Mouse (Mus musculus): ENCODE measurements around the gene Thpo. TPM values are rescaled to one million over a fixed set of nuclear protein-coding genes. Genes with fewer than 3 reads are reported as not detected.
A peak's percentile ranks its signal among the peaks of the same experiment; 100 is the strongest.

Thpo gene
- polyA plus RNA-seq, 1 experiment, result 1.4 TPM

- H3ac ChIP-seq (ENCODE audit: control insufficient read depth, insufficient read length), result no peak overlapping the region
- no peak overlapping the region for H3K4me2 ChIP-seq (ENCODE audit: low read depth)
- no peak for TF ChIP-seq CEBPB (IDR thresholded peaks at IDR 0.05; ENCODE audit: insufficient read depth, poor library complexity, severe bottlenecking)
- no peak for TF ChIP-seq SRF (IDR thresholded peaks at IDR 0.05; ENCODE audit: control insufficient read depth, insufficient read length, low read depth)
- no peak for TF ChIP-seq TCF3 (IDR thresholded peaks at IDR 0.05; ENCODE audit: insufficient read length, low read depth)
- TF ChIP-seq POLR2A (IDR thresholded peaks at IDR 0.05; ENCODE audit: insufficient read length, low read depth), result no peak
- TF ChIP-seq REST (IDR thresholded peaks at IDR 0.05; ENCODE audit: insufficient read depth, insufficient read length), result no peak
- no peak for TF ChIP-seq MAX (IDR thresholded peaks at IDR 0.05; ENCODE audit: low read depth)
- no peak for TF ChIP-seq E2F4 (IDR thresholded peaks at IDR 0.05; ENCODE audit: insufficient read depth)
- no peak for TF ChIP-seq USF1 (IDR thresholded peaks at IDR 0.05; ENCODE audit: low read depth)
- no peak for TF ChIP-seq MYOD1 (IDR thresholded peaks at IDR 0.05; ENCODE audit: control insufficient read depth in 1 of 3, insufficient read length in 2 of 3, low read depth in 2 of 3)
- no peak for TF ChIP-seq TCF12 (IDR thresholded peaks at IDR 0.05; ENCODE audit: insufficient read depth, poor library complexity, severe bottlenecking)
- no peak for TF ChIP-seq MYOG (IDR thresholded peaks at IDR 0.05; ENCODE audit: control insufficient read depth in 1 of 3, insufficient read depth in 1 of 3, insufficient read length in 2 of 3, low read depth in 2 of 3)
- no peak for TF ChIP-seq POLR2AphosphoS2 (IDR thresholded peaks at IDR 0.05; ENCODE audit: insufficient read length, low read depth)
- no peaks in the 10 kb centered on the region for H3K36me3 ChIP-seq (ENCODE audit: control insufficient read depth, insufficient read depth)
- H3K27me3 ChIP-seq (ENCODE audit: control insufficient read depth, insufficient read depth, insufficient read length), result no peaks in the 10 kb centered on the region
- no peaks in the 10 kb centered on the region for H3K79me2 ChIP-seq (ENCODE audit: control insufficient read depth, insufficient read depth)
- H3K4me3 ChIP-seq, result no peak overlapping the region
Observed at GRCm38 (mm10) chr16:20736823-20737222, 2.5 kb upstream of the Thpo start.

GRCm38 (mm10) chr16:20736168-20736567 lies 1.9 kb upstream of the Thpo start:
- no peaks in the 10 kb centered on the region for H3K27me3 ChIP-seq (ENCODE audit: control insufficient read depth, insufficient read depth, insufficient read length)
- H3K4me3 ChIP-seq, result no peak overlapping the region
- no peaks in the 10 kb centered on the region for H3K36me3 ChIP-seq (ENCODE audit: control insufficient read depth, insufficient read depth)
- H3ac ChIP-seq (ENCODE audit: control insufficient read depth, insufficient read length), result no peak overlapping the region
- no peak overlapping the region for H3K4me2 ChIP-seq (ENCODE audit: low read depth)
- no peaks in the 10 kb centered on the region for H3K79me2 ChIP-seq (ENCODE audit: control insufficient read depth, insufficient read depth)
- no peak for TF ChIP-seq MAX (IDR thresholded peaks at IDR 0.05; ENCODE audit: low read depth)
- TF ChIP-seq MYOD1 (IDR thresholded peaks at IDR 0.05; ENCODE audit: control insufficient read depth in 1 of 3, insufficient read length in 2 of 3, low read depth in 2 of 3), result no peak
- no peak for TF ChIP-seq TCF12 (IDR thresholded peaks at IDR 0.05; ENCODE audit: insufficient read depth, poor library complexity, severe bottlenecking)
- TF ChIP-seq MYOG (IDR thresholded peaks at IDR 0.05; ENCODE audit: control insufficient read depth in 1 of 3, insufficient read depth in 1 of 3, insufficient read length in 2 of 3, low read depth in 2 of 3), result no peak
- TF ChIP-seq TCF3 (IDR thresholded peaks at IDR 0.05; ENCODE audit: insufficient read length, low read depth), result no peak
- TF ChIP-seq SRF (IDR thresholded peaks at IDR 0.05; ENCODE audit: control insufficient read depth, insufficient read length, low read depth), result no peak
- TF ChIP-seq POLR2A (IDR thresholded peaks at IDR 0.05; ENCODE audit: insufficient read length, low read depth), result no peak
- TF ChIP-seq CEBPB (IDR thresholded peaks at IDR 0.05; ENCODE audit: insufficient read depth, poor library complexity, severe bottlenecking), result no peak
- no peak for TF ChIP-seq REST (IDR thresholded peaks at IDR 0.05; ENCODE audit: insufficient read depth, insufficient read length)
- no peak for TF ChIP-seq POLR2AphosphoS2 (IDR thresholded peaks at IDR 0.05; ENCODE audit: insufficient read length, low read depth)
- no peak for TF ChIP-seq E2F4 (IDR thresholded peaks at IDR 0.05; ENCODE audit: insufficient read depth)
- TF ChIP-seq USF1 (IDR thresholded peaks at IDR 0.05; ENCODE audit: low read depth), result no peak

GRCm38 (mm10) chr16:20735651-20736050 lies 1.3 kb upstream of the Thpo start:
- H3K27me3 ChIP-seq (ENCODE audit: control insufficient read depth, insufficient read depth, insufficient read length), result no peaks in the 10 kb centered on the region
- H3K36me3 ChIP-seq (ENCODE audit: control insufficient read depth, insufficient read depth), result no peaks in the 10 kb centered on the region
- no peak overlapping the region for H3K4me3 ChIP-seq
- no peak overlapping the region for H3ac ChIP-seq (ENCODE audit: control insufficient read depth, insufficient read length)
- no peak for TF ChIP-seq E2F4 (IDR thresholded peaks at IDR 0.05; ENCODE audit: insufficient read depth)
- TF ChIP-seq SRF (IDR thresholded peaks at IDR 0.05; ENCODE audit: control insufficient read depth, insufficient read length, low read depth), result no peak
- TF ChIP-seq TCF3 (IDR thresholded peaks at IDR 0.05; ENCODE audit: insufficient read length, low read depth), result no peak
- no peak for TF ChIP-seq POLR2AphosphoS2 (IDR thresholded peaks at IDR 0.05; ENCODE audit: insufficient read length, low read depth)
- no peak for TF ChIP-seq CEBPB (IDR thresholded peaks at IDR 0.05; ENCODE audit: insufficient read depth, poor library complexity, severe bottlenecking)
- no peak for TF ChIP-seq POLR2A (IDR thresholded peaks at IDR 0.05; ENCODE audit: insufficient read length, low read depth)
- TF ChIP-seq REST (IDR thresholded peaks at IDR 0.05; ENCODE audit: insufficient read depth, insufficient read length), result no peak
- no peak for TF ChIP-seq MYOG (IDR thresholded peaks at IDR 0.05; ENCODE audit: control insufficient read depth in 1 of 3, insufficient read depth in 1 of 3, insufficient read length in 2 of 3, low read depth in 2 of 3)
- TF ChIP-seq TCF12 (IDR thresholded peaks at IDR 0.05; ENCODE audit: insufficient read depth, poor library complexity, severe bottlenecking), result no peak
- no peak for TF ChIP-seq MAX (IDR thresholded peaks at IDR 0.05; ENCODE audit: low read depth)
- TF ChIP-seq USF1 (IDR thresholded peaks at IDR 0.05; ENCODE audit: low read depth), result no peak
- no peak for TF ChIP-seq MYOD1 (IDR thresholded peaks at IDR 0.05; ENCODE audit: control insufficient read depth in 1 of 3, insufficient read length in 2 of 3, low read depth in 2 of 3)
- H3K79me2 ChIP-seq (ENCODE audit: control insufficient read depth, insufficient read depth), result no peaks in the 10 kb centered on the region
- H3K4me2 ChIP-seq (ENCODE audit: low read depth), result no peak overlapping the region

GRCm38 (mm10) chr16:20732925-20733730 lies 1.2 kb downstream of the Thpo start, which contains the start of gene Chrd:
Gene Chrd, plus strand, starts transcription at chr16:20733127.
- H3K4me2 ChIP-seq (ENCODE audit: low read depth), result peak within 1 kb of the TSS; percentile 78
- no peaks in the 10 kb centered on the region for H3K79me2 ChIP-seq (ENCODE audit: control insufficient read depth, insufficient read depth)
- H3K27me3 ChIP-seq (ENCODE audit: control insufficient read depth, insufficient read depth, insufficient read length), result no peaks in the 10 kb centered on the region
- H3K36me3 ChIP-seq (ENCODE audit: control insufficient read depth, insufficient read depth), result no peaks in the 10 kb centered on the region
- H3ac ChIP-seq (ENCODE audit: control insufficient read depth, insufficient read length), result peak within 1 kb of the TSS; percentile 37
- H3K4me3 ChIP-seq, result peak within 1 kb of the TSS; percentile 25
- no peak for TF ChIP-seq SRF (IDR thresholded peaks at IDR 0.05; ENCODE audit: control insufficient read depth, insufficient read length, low read depth)
- TF ChIP-seq USF1 (IDR thresholded peaks at IDR 0.05; ENCODE audit: low read depth), result no peak
- no peak for TF ChIP-seq TCF3 (IDR thresholded peaks at IDR 0.05; ENCODE audit: insufficient read length, low read depth)
- TF ChIP-seq MAX (IDR thresholded peaks at IDR 0.05; ENCODE audit: low read depth), result no peak
- TF ChIP-seq REST (IDR thresholded peaks at IDR 0.05; ENCODE audit: insufficient read depth, insufficient read length), result no peak
- peak in 2 of 3 experiments; percentile 62 to 86 for TF ChIP-seq MYOD1 (IDR thresholded peaks at IDR 0.05; ENCODE audit: control insufficient read depth in 1 of 3, insufficient read length in 2 of 3, low read depth in 2 of 3)
- peak; percentile 44 for TF ChIP-seq POLR2A (IDR thresholded peaks at IDR 0.05; ENCODE audit: insufficient read length, low read depth)
- TF ChIP-seq E2F4 (IDR thresholded peaks at IDR 0.05; ENCODE audit: insufficient read depth), result no peak
- peak; percentile 7 to 93 (median 80) for TF ChIP-seq MYOG (IDR thresholded peaks at IDR 0.05; ENCODE audit: control insufficient read depth in 1 of 3, insufficient read depth in 1 of 3, insufficient read length in 2 of 3, low read depth in 2 of 3)
- TF ChIP-seq TCF12 (IDR thresholded peaks at IDR 0.05; ENCODE audit: insufficient read depth, poor library complexity, severe bottlenecking), result no peak
- TF ChIP-seq POLR2AphosphoS2 (IDR thresholded peaks at IDR 0.05; ENCODE audit: insufficient read length, low read depth), result peak; percentile 41
- TF ChIP-seq CEBPB (IDR thresholded peaks at IDR 0.05; ENCODE audit: insufficient read depth, poor library complexity, severe bottlenecking), result no peak
